21 mouse cellular contexts compared by ENCODE assay signal in genomic region chr11:54021396-54022093, GRCm38 (mm10). TPM values are rescaled to one million over a fixed set of nuclear protein-coding genes. Genes with fewer than 3 reads are reported as not detected.
DNase-seq lines count a peak whose midpoint lies in the region; ATAC-seq and TF ChIP-seq lines count a peak whose summit lies in the region.
"Had no signal": no experiment of that assay in that cellular context is flagged by ENCODE, and none has a peak within 500 bp of the region (broad histone marks: within the 10 kb centered on the region; RNA-seq: fewer than 3 reads in every experiment).

No protein-coding gene starts in this region.

- TF ChIP-seq CTCF in liver, postnatal 0 days (IDR thresholded peaks at IDR 0.05; ENCODE audit: low read depth): no peak

- no peaks in the 10 kb centered on the region for H3K4me1 ChIP-seq in heart, embryonic 13.5 days
- peaks cover 74% of the 10 kb centered on the region for H3K4me1 ChIP-seq in liver, embryonic 12.5 days
- H3K4me1 ChIP-seq in liver, postnatal 0 days (ENCODE audit: insufficient read depth): peaks cover 20% of the 10 kb centered on the region
- peaks cover 70% of the 10 kb centered on the region for H3K4me1 ChIP-seq in liver, embryonic 15.5 days (replicated peaks)
- H3K4me1 ChIP-seq: embryonic facial prominence, embryonic 10.5 days; forebrain, embryonic 12.5 days; heart, embryonic 12.5 days; hindbrain, embryonic 12.5 days had no signal

- intact Hi-C loops in heart, postnatal 25 days (cut with DNase I): no loop called here

- H3K9ac ChIP-seq in heart, embryonic 13.5 days: no peak overlapping the region
- peak overlapping the region; percentile 47; the same call in 1 of the 2 replicates for H3K9ac ChIP-seq in liver, embryonic 12.5 days
- H3K9ac ChIP-seq in liver, postnatal 0 days (replicated peaks): no peak overlapping the region
- H3K9ac ChIP-seq in liver, embryonic 15.5 days: no peak overlapping the region
- H3K9ac ChIP-seq: forebrain, embryonic 12.5 days; heart, embryonic 12.5 days; hindbrain, embryonic 12.5 days had no signal

- no peak for TF ChIP-seq EP300 in liver, postnatal 0 days (IDR thresholded peaks at IDR 0.05; ENCODE audit: low read depth)

- no peak for DNase-seq in heart, postnatal 25 days (ENCODE audit: low spot score)
- peak; percentile 26 for DNase-seq in kidney, postnatal 14 days
- DNase-seq in kidney, postnatal 4 days: no peak
- DNase-seq in liver, postnatal 0 days: no peak
- DNase-seq in cerebellum, postnatal 25 days: no peak
- DNase-seq: adrenal gland, adult 2 months; adrenal gland, postnatal 25 days; cerebellum, adult 18-20 months; cerebellum, adult 9-11 months; gastrocnemius, postnatal 10 days; heart, postnatal 4 days had no signal

- H3K4me2 ChIP-seq in heart, embryonic 13.5 days: peak overlapping the region; percentile 7; the same call in 1 of the 2 replicates
- H3K4me2 ChIP-seq in liver, embryonic 12.5 days: peak overlapping the region; percentile 92
- H3K4me2 ChIP-seq in liver, postnatal 0 days (ENCODE audit: low read depth, low read length): no peak overlapping the region
- peak overlapping the region; percentile 79; the same call in 1 of the 2 replicates for H3K4me2 ChIP-seq in liver, embryonic 15.5 days
- H3K4me2 ChIP-seq: forebrain, embryonic 12.5 days; heart, embryonic 12.5 days; hindbrain, embryonic 12.5 days had no signal

- no peak for ATAC-seq in heart, embryonic 13.5 days (ENCODE audit: extremely low read depth, insufficient number of reproducible peaks, low FRiP score, low TSS enrichment)
- ATAC-seq in liver, embryonic 12.5 days: no peak
- ATAC-seq in liver, postnatal 0 days: no peak
- ATAC-seq in liver, embryonic 15.5 days (ENCODE audit: insufficient read depth): no peak
- ATAC-seq: forebrain, embryonic 16.5 days; hindbrain, embryonic 16.5 days had no signal

- H3K4me3 ChIP-seq in heart, embryonic 13.5 days: no peak overlapping the region
- no peak overlapping the region for H3K4me3 ChIP-seq in liver, embryonic 12.5 days
- no peak overlapping the region for H3K4me3 ChIP-seq in liver, postnatal 0 days (ENCODE audit: low read depth, low read length)
- H3K4me3 ChIP-seq in liver, embryonic 15.5 days (replicated peaks): no peak overlapping the region
- H3K4me3 ChIP-seq: embryonic facial prominence, embryonic 10.5 days; forebrain, embryonic 12.5 days; heart, embryonic 12.5 days; hindbrain, embryonic 12.5 days had no signal

- no peak overlapping the region for H3K27ac ChIP-seq in heart, embryonic 13.5 days (replicated peaks)
- H3K27ac ChIP-seq in liver, embryonic 12.5 days: 0 out of 2 replicates have a peak overlapping the region, but pooled peaks have one; percentile 3
- H3K27ac ChIP-seq in liver, postnatal 0 days (ENCODE audit: low read depth): no peak overlapping the region
- H3K27ac ChIP-seq in liver, embryonic 15.5 days (replicated peaks): peak overlapping the region; percentile 30; the same call in 1 of the 2 replicates
- H3K27ac ChIP-seq: embryonic facial prominence, embryonic 10.5 days; forebrain, embryonic 12.5 days; hindbrain, embryonic 12.5 days had no signal

- 79% methylated on average over 5 of the region's 5 CpGs for WGBS in heart, embryonic 13.5 days
- WGBS in liver, embryonic 12.5 days (ENCODE audit: insufficient replicate concordance): 88% methylated on average over 5 of the region's 5 CpGs
- WGBS in liver, postnatal 0 days (ENCODE audit: insufficient replicate concordance): 75% methylated on average over 5 of the region's 5 CpGs
- WGBS in liver, embryonic 15.5 days (ENCODE audit: insufficient replicate concordance): 89% methylated on average over 5 of the region's 5 CpGs

- no peaks in the 10 kb centered on the region for H3K9me3 ChIP-seq in heart, embryonic 13.5 days
- no peaks in the 10 kb centered on the region for H3K9me3 ChIP-seq in liver, embryonic 12.5 days (replicated peaks)
- no peaks in the 10 kb centered on the region for H3K9me3 ChIP-seq in liver, postnatal 0 days (ENCODE audit: low read length)
- no peaks in the 10 kb centered on the region for H3K9me3 ChIP-seq in liver, embryonic 15.5 days (replicated peaks)
- H3K9me3 ChIP-seq: embryonic facial prominence, embryonic 10.5 days; forebrain, embryonic 12.5 days; heart, embryonic 12.5 days; hindbrain, embryonic 12.5 days had no signal

- H3K27me3 ChIP-seq in heart, embryonic 13.5 days (replicated peaks): peaks cover 24% of the 10 kb centered on the region
- no peaks in the 10 kb centered on the region for H3K27me3 ChIP-seq in liver, embryonic 12.5 days (replicated peaks)
- no peaks in the 10 kb centered on the region for H3K27me3 ChIP-seq in liver, postnatal 0 days (ENCODE audit: insufficient read depth, low read length)
- no peaks in the 10 kb centered on the region for H3K27me3 ChIP-seq in liver, embryonic 15.5 days

- H3K36me3 ChIP-seq in heart, embryonic 13.5 days: no peaks in the 10 kb centered on the region
- peaks cover 84% of the 10 kb centered on the region for H3K36me3 ChIP-seq in liver, embryonic 12.5 days
- H3K36me3 ChIP-seq in liver, postnatal 0 days (replicated peaks; ENCODE audit: insufficient read depth, low read length): peaks cover 20% of the 10 kb centered on the region; the same call in 1 of the 2 replicates
- H3K36me3 ChIP-seq in liver, embryonic 15.5 days (replicated peaks): peaks cover 80% of the 10 kb centered on the region
- H3K36me3 ChIP-seq: embryonic facial prominence, embryonic 10.5 days; forebrain, embryonic 12.5 days; heart, embryonic 12.5 days; hindbrain, embryonic 12.5 days had no signal

RNA-seq across cellular contexts. Expression of gene Slc22a4, which starts 6.3 kb away (rescaled TPM):
- polyA plus RNA-seq in heart, embryonic 13.5 days (2015; fragmentation: Nextera tagmentation; extraction: Ambion mirVana): 2.3 and 3.1 TPM in 2 replicates
- total RNA-seq in heart, postnatal 25 days (2021): 1 to 10 TPM; 5.0 to 5.7 TPM
- polyA plus RNA-seq in liver, embryonic 12.5 days (2016; fragmentation: Nextera tagmentation; extraction: Ambion mirVana): 39.5 and 42.0 TPM in 2 replicates
- polyA plus RNA-seq in liver, postnatal 0 days (2015; fragmentation: Nextera tagmentation; extraction: Ambion mirVana): 12.9 and 13.4 TPM in 2 replicates
- 36.7 and 38.0 TPM in 2 replicates for polyA plus RNA-seq in liver, embryonic 15.5 days (2015; fragmentation: Nextera tagmentation; extraction: Ambion mirVana)
- total RNA-seq: CH12.LX had no signal

RNA-seq across cellular contexts. Expression of gene Slc22a21, which starts 41.4 kb away (rescaled TPM):
- polyA plus RNA-seq in heart, embryonic 13.5 days (2015; fragmentation: Nextera tagmentation; extraction: Ambion mirVana): 2.2 TPM in 2 replicates
- 1 to 10 TPM; 1.5 to 1.9 TPM for total RNA-seq in heart, postnatal 25 days (2021)
- 1.4 and 1.7 TPM in 2 replicates for polyA plus RNA-seq in liver, embryonic 12.5 days (2016; fragmentation: Nextera tagmentation; extraction: Ambion mirVana)
- 0.90 and 1.3 TPM in 2 replicates for polyA plus RNA-seq in liver, postnatal 0 days (2015; fragmentation: Nextera tagmentation; extraction: Ambion mirVana)
- polyA plus RNA-seq in liver, embryonic 15.5 days (2015; fragmentation: Nextera tagmentation; extraction: Ambion mirVana): 1.1 and 1.8 TPM in 2 replicates
- total RNA-seq: CH12.LX had no signal

RNA-seq across cellular contexts. Expression of gene Pdlim4, which starts 47.3 kb away (rescaled TPM):
- polyA plus RNA-seq in heart, embryonic 13.5 days (2015; fragmentation: Nextera tagmentation; extraction: Ambion mirVana): 9.5 and 9.7 TPM in 2 replicates
- 10 to 100 TPM; 34.4 to 42.1 TPM for total RNA-seq in heart, postnatal 25 days (2021)
- polyA plus RNA-seq in liver, embryonic 12.5 days (2016; fragmentation: Nextera tagmentation; extraction: Ambion mirVana): 4.4 and 4.9 TPM in 2 replicates
- polyA plus RNA-seq in liver, postnatal 0 days (2015; fragmentation: Nextera tagmentation; extraction: Ambion mirVana): 4.0 TPM in 2 replicates
- 3.9 and 4.0 TPM in 2 replicates for polyA plus RNA-seq in liver, embryonic 15.5 days (2015; fragmentation: Nextera tagmentation; extraction: Ambion mirVana)
- total RNA-seq: CH12.LX had no signal

Comparison
In these comparisons a context has a peak if more than half of its experiments do, and no peak if none do; other contexts are left out.
1. H3K27ac ChIP-seq: peak in liver, embryonic 12.5 days (single experiment) and liver, embryonic 15.5 days (single experiment); none in heart, embryonic 13.5 days (single experiment) and liver, postnatal 0 days (single experiment).